Mouse (Mus musculus) olfactory bulb, adult 2 months (tissue): ENCODE results near the gene Dock4.

Source experiments
- CTCF ChIP-seq: fragments of 200-500 bp; IDR thresholded peaks from 2 replicates; pipeline ENCODE4 v1.5.1; 2012; ENCODE audit warnings: low read depth, mild to moderate bottlenecking, low read length, moderate library complexity; ENCODE audit not compliant: insufficient read depth
- POLR2A ChIP-seq: fragments of 200-500 bp; IDR thresholded peaks from 2 replicates; pipeline ENCODE4 v1.6.1; 2012; ENCODE audit warnings: mild to moderate bottlenecking, low read depth, low read length, moderate library complexity; ENCODE audit not compliant: insufficient read depth

DNA sequence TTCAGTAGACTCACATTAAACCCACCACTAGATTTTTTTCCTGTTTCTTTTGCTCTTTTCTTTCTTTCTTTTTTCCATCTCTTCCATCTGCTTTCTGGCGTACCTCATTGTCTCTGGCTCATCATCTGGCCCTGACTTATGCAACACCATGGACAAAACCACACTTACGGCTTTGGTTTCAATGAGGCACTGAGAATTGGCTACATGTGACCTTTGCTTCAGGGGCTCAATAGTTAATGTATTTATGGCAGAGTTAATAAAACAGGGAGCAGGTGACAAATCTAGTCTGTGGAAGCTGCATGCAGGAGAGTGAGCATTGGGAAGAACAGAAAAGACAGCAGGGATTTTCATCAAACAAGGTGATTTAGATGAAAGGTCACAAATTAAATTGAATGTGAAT lies 131.0 kb downstream of the Dock4 start:
- no peak for TF ChIP-seq CTCF
- no peak for TF ChIP-seq POLR2A
